Mouse (Mus musculus) neural tube, embryonic 13.5 days (tissue): ENCODE data around the gene Pak7. TPM values are rescaled to one million over a fixed set of nuclear protein-coding genes. Genes with fewer than 3 reads are reported as not detected.
"Not testable (repeated sequence)": the region's sequence is repeated elsewhere in the genome, so short reads cannot be mapped to it uniquely, and the experiment has no call there.

Source experiments
- ATAC-seq: fragments of 200-750 bp; cut with Nextera tagmentation; 2 replicates; pipeline ENCODE4 v1.8.0; 2017; ENCODE audit warnings: low read depth, mild to moderate bottlenecking, moderate TSS enrichment, moderate library complexity
- H3K27ac ChIP-seq: fragments of 300-500 bp; sonication (generic); replicated peaks from 2 replicates; pipeline ENCODE4 v1.5.1; 2015; ENCODE audit warnings: moderate library complexity, mild to moderate bottlenecking, inconsistent platforms
- H3K27me3 ChIP-seq: fragments of 300-500 bp; sonication (generic); 2 replicates; pipeline ENCODE4 v1.6.1; 2015; ENCODE audit warnings: mild to moderate bottlenecking, inconsistent platforms
- H3K36me3 ChIP-seq: fragments of 300-500 bp; sonication (generic); 2 replicates; pipeline ENCODE4 v1.6.1; 2015; ENCODE audit warnings: mild to moderate bottlenecking, inconsistent platforms
- H3K4me1 ChIP-seq: fragments of 300-500 bp; sonication (generic); replicated peaks from 2 replicates; pipeline ENCODE4 v1.6.1; 2015; ENCODE audit warnings: inconsistent platforms
- H3K4me2 ChIP-seq: fragments of 300-500 bp; sonication (generic); 2 replicates; pipeline ENCODE4 v1.6.1; 2015; ENCODE audit warnings: inconsistent platforms, mild to moderate bottlenecking, moderate library complexity
- H3K4me3 ChIP-seq: fragments of 300-500 bp; sonication (generic); 2 replicates; pipeline ENCODE4 v1.5.1; 2015; ENCODE audit warnings: mild to moderate bottlenecking, inconsistent platforms
- H3K9ac ChIP-seq: fragments of 300-500 bp; sonication (generic); 2 replicates; pipeline ENCODE4 v1.6.1; 2015; ENCODE audit warnings: moderate library complexity, mild to moderate bottlenecking, inconsistent platforms
- H3K9me3 ChIP-seq: fragments of 300-500 bp; sonication (generic); 2 replicates; pipeline ENCODE4 v1.6.1; 2016; ENCODE audit warnings: inconsistent platforms
- WGBS: fragments of 180-500 bp; shearing (Covaris S2); methylation state at CpG from one replicate; pipeline ENCODE4 v1.1.7; 2015; 5-methylcytosine and 5-hydroxymethylcytosine counted together
- polyA plus RNA-seq: library from polyadenylated mRNA; unstranded; fragments of >200 nt; fragmentation: Nextera tagmentation; extraction: Ambion mirVana; gene quantifications from 2 replicates; pipeline ENCODE4 v1.2.1, GENCODE M21; 2015

Pak7 gene
- 29.8 and 30.9 TPM in 2 replicates for polyA plus RNA-seq

DNA sequence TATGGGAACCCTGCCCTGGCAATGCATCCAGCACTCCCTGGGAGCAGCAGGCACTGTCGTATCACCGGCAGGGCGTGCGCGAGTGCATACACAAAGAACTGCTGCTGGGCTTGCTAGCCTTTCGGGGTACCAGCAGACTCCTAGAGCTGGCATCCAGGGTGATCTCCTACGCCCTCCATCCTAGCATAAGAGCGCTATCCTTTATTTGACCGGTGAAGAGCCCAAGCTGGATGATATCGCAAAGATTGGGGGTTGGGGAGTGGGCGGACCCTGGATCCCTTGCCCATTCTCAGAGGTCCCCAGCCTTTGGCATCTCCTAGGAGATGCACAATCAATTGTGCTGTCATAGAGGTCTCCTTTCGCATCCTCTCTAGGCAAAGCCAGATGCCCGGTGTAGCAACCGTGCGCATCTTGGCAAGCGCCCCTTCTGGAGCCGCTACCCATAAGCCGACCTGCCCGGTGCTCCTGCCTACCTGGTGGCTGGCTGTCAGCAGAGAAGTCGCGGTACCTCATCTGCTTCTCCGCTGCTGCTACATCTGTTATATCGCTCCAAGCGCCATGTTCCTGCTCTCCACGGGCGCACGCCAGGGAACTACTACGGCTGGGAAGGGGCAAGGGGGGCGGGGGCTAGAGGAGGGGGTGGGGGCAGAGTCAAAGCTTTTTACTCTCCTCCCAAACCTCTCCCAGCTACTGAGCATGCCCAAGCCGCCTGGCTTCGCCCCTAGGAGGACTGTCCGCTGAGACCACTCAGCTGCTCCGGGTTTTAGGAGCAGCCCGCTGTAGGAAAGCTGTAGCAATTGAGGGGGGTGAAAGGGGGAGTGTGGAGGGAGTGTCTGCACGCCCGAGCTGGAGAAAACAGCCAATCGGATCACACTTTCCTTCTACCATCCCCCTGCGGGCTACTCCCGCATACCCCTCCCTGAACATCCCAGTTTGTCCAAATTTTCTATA is at the start of gene Pak7:
Pak7 (minus strand) TSS at position 787 of the 951 bp plus-strand sequence.
- peak; percentile 98 for ATAC-seq
- 0% methylated on average over 39 of the region's 39 CpGs for WGBS
- no peaks in the 10 kb centered on the region for H3K9me3 ChIP-seq
- peak within 1 kb of the TSS; percentile 75 for H3K4me3 ChIP-seq
- peak within 1 kb of the TSS; percentile 61 for H3K4me2 ChIP-seq
- H3K4me1 ChIP-seq: peaks cover 27% of the 10 kb centered on the region
- H3K27me3 ChIP-seq: no peaks in the 10 kb centered on the region
- H3K9ac ChIP-seq: peak within 1 kb of the TSS; percentile 91
- H3K36me3 ChIP-seq: no peaks in the 10 kb centered on the region
- H3K27ac ChIP-seq: peak within 1 kb of the TSS; percentile 97

DNA sequence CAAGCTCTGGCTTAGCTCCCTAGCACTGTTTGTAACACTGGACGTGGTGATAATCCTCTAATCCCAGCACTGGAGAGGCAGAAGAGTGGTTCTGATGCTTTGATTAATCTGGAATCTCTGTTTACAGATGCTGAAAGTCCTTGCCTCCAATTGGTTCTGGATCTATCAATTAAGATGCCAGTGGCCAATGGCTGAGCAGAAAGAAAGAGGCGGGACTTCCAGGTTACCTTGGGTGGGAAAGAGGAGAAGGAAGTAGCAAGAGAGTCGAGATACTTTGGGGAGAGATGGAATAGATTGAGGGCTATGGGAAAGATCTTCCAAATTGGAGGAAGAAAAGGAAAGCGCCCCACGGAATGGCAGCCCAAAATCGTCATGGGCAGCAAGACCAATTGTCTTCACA is 37.8 kb upstream of the Pak7 start:
- WGBS: 83% methylated on average over 6 of the region's 6 CpGs
- no peak for ATAC-seq

DNA sequence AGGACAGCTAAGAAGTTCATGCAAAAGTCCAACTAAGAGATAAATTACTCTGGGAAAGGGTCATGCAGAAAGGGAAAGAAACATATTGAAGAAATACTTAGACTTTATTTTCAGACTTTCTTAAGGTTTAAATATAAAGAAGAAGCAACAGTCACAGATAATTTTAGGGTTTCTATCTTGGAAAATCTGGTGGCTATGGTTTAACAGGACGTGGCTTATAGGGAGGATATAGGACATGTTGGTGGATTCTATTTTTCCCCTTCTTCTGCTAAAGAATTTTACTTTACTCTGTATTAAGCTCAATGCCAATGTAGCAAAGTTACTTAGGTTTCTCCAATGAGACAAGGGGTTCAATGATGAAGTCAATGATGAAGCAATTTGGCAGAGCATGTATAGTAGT is 31.8 kb upstream of the Pak7 start:
- H3K4me3 ChIP-seq: no peak overlapping the region
- no peak overlapping the region for H3K4me2 ChIP-seq
- no peak overlapping the region for H3K27ac ChIP-seq
- H3K9me3 ChIP-seq: no peaks in the 10 kb centered on the region
- no peak for ATAC-seq
- no peak overlapping the region for H3K9ac ChIP-seq
- WGBS: 93% methylated on average over 1 of the region's 1 CpGs
- no peaks in the 10 kb centered on the region for H3K4me1 ChIP-seq
- no peaks in the 10 kb centered on the region for H3K27me3 ChIP-seq
- no peaks in the 10 kb centered on the region for H3K36me3 ChIP-seq

More for the DNA sequence above, 37.8 kb upstream of the Pak7 start:
- no peaks in the 10 kb centered on the region for H3K9me3 ChIP-seq
- no peaks in the 10 kb centered on the region for H3K36me3 ChIP-seq
- no peak overlapping the region for H3K4me2 ChIP-seq
- no peaks in the 10 kb centered on the region for H3K4me1 ChIP-seq
- no peak overlapping the region for H3K4me3 ChIP-seq
- no peaks in the 10 kb centered on the region for H3K27me3 ChIP-seq
- no peak overlapping the region for H3K27ac ChIP-seq
- H3K9ac ChIP-seq: no peak overlapping the region

DNA sequence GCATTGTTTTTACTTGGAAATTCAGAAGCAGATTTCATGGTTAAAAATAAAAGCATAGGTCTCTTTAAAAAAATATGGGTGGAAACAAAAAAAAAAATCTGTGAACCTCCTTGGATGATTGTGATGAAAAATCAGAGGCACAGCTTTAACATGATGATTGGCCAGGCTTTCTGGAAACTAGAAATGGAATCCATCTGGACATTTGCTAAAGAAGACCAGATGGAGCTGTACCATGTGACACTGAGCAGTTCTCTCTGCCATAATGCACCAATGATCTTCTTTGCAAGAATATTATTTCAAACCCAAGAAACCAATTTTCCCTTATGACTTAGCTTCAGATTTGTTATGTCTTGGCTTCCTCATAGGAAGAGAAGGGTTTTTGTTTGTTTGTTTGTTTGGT is 28.6 kb upstream of the Pak7 start:
- no peak overlapping the region for H3K27ac ChIP-seq
- no peaks in the 10 kb centered on the region for H3K27me3 ChIP-seq
- no peak overlapping the region for H3K4me3 ChIP-seq
- H3K4me1 ChIP-seq: no peaks in the 10 kb centered on the region
- H3K36me3 ChIP-seq: no peaks in the 10 kb centered on the region
- no peaks in the 10 kb centered on the region for H3K9me3 ChIP-seq
- H3K4me2 ChIP-seq: no peak overlapping the region
- ATAC-seq: no peak
- no peak overlapping the region for H3K9ac ChIP-seq

DNA sequence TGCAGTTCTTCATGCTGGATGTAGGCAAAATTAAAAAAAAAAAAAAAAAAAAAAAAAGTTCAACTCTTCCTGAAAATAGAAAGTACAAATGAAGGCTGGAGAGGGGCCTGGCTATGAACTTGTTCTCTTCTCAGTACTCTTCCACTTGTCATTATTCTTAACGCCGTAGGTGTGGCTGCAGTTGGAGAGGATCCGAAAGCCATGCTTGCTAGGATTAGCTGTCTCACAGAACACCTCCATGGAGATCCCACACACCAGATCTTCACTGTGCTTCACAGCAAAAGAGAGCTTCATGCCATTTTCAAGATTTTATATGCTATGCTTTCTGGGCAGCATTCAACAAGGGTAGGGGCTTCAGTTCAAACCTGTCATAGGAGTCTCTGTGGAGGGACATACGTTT is 14.8 kb upstream of the Pak7 start:
- H3K27me3 ChIP-seq: no peaks in the 10 kb centered on the region
- H3K4me2 ChIP-seq: no peak overlapping the region
- H3K9me3 ChIP-seq: no peaks in the 10 kb centered on the region
- no peak for ATAC-seq
- no peak overlapping the region for H3K4me3 ChIP-seq
- 93% methylated on average over 4 of the region's 4 CpGs for WGBS
- no peaks in the 10 kb centered on the region for H3K4me1 ChIP-seq
- H3K27ac ChIP-seq: no peak overlapping the region
- no peaks in the 10 kb centered on the region for H3K36me3 ChIP-seq
- no peak overlapping the region for H3K9ac ChIP-seq

DNA sequence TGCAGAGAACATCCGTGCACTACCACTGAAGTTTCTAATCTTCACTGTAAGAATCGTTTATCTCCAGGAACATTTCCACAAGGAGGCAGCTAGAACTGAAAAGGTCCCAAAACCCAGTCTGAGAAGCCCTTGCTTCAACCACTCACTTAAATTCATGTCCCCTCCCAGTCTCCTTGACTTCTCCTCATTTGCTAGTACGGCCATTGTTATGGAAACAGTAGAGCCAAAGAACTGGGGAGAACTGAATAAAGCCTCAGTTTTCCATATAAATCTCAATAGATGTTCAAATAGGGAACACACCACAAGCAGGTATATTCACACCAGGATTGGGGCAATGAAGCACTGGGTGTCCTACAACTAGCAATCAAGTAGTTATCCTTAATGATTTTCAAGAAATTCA is 12.4 kb downstream of the Pak7 start:
- no peaks in the 10 kb centered on the region for H3K4me1 ChIP-seq
- H3K4me2 ChIP-seq: no peak overlapping the region
- no peaks in the 10 kb centered on the region for H3K36me3 ChIP-seq
- no peak for ATAC-seq
- no peak overlapping the region for H3K9ac ChIP-seq
- no peak overlapping the region for H3K4me3 ChIP-seq
- no peaks in the 10 kb centered on the region for H3K27me3 ChIP-seq
- H3K27ac ChIP-seq: no peak overlapping the region
- 51% methylated on average over 3 of the region's 3 CpGs for WGBS
- H3K9me3 ChIP-seq: no peaks in the 10 kb centered on the region

DNA sequence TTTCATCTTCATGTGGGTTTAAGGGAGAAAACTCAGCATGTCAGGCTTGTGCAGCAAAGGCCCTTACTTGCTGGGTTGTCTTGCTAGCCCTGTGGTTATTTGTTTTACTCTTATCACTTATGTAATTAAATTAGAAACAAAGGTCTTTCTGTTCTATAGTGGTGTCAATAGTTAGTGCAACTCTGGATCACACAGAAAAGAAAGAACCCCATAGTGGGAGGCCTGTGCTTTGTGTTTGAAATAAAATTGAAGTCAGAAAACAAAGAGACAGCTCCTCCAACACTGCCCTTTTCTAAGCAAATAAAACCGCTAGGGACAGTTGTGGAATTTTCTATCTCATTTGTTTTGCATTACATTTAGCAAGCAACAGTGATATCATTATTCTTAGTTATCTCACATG is 15.4 kb downstream of the Pak7 start:
- no peaks in the 10 kb centered on the region for H3K36me3 ChIP-seq
- H3K4me2 ChIP-seq: no peak overlapping the region
- H3K9ac ChIP-seq: no peak overlapping the region
- H3K9me3 ChIP-seq: no peaks in the 10 kb centered on the region
- 61% methylated on average over 1 of the region's 1 CpGs for WGBS
- H3K4me3 ChIP-seq: no peak overlapping the region
- no peak for ATAC-seq
- no peak overlapping the region for H3K27ac ChIP-seq
- H3K27me3 ChIP-seq: no peaks in the 10 kb centered on the region
- H3K4me1 ChIP-seq: no peaks in the 10 kb centered on the region

DNA sequence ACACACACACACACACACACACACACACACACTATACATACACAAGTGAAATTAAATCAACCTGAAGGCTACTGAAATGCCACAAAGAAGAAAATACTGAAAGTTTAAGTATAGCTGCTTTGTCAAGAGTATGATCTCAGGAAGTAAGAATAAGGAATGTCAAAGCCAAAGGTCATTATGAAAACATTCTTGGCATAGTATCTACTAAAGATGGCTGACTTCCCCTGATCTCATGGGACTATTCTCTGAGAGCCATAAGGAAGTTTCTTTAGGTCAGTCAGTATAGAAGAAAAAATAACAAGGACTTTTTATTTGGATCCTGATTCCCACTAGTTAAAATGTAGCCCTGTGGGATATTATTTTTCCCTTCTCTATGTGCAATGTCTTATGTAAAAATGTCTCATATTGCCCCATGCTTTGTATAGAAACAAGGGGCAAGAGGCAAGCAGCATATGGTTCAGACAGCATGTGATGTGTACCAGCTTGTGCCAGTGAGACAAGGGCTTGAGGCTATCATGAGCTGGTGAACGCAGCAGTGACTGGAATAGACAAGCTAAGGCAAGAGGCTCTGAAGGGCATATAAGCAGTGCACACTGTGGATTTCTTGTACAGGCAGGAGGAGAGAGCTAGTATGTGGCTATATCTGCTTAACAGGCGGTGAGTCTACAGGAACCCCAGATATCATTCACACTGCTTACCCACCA is 36.2 kb downstream of the Pak7 start:
- 0 out of 2 replicates have a peak, but pooled peaks have one; percentile 43 for ATAC-seq
- 82% methylated on average over 2 of the region's 2 CpGs for WGBS
- no peak overlapping the region for H3K27ac ChIP-seq

DNA sequence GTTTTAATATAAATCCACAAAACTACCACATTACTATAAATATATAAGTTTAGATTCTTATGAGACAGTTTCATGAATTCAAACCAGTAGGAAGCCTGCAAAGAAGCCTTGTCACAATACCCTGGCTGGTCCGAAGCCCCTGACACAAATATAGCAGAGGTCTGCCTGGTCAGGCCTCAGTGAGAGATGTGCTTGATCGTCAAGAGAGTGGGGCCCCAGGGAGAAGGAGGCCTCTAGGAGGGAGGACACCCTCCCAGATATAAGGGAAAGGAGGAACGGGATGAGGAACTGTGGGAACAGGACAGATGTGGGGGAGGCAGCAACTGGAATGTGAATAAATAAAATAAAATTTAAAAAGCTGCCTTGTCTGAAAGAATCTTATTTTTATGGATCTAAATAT is 37.3 kb downstream of the Pak7 start:
- WGBS: 65% methylated on average over 3 of the region's 3 CpGs
- H3K27ac ChIP-seq: no peak overlapping the region
- H3K4me2 ChIP-seq: no peak overlapping the region
- no peaks in the 10 kb centered on the region for H3K36me3 ChIP-seq
- H3K9me3 ChIP-seq: no peaks in the 10 kb centered on the region
- H3K4me3 ChIP-seq: no peak overlapping the region
- no peaks in the 10 kb centered on the region for H3K4me1 ChIP-seq
- H3K9ac ChIP-seq: no peak overlapping the region
- H3K27me3 ChIP-seq: no peaks in the 10 kb centered on the region
- ATAC-seq: no peak

More for the DNA sequence above, 36.2 kb downstream of the Pak7 start:
- H3K4me1 ChIP-seq: no peaks in the 10 kb centered on the region
- no peak overlapping the region for H3K9ac ChIP-seq
- no peak overlapping the region for H3K4me3 ChIP-seq
- no peaks in the 10 kb centered on the region for H3K9me3 ChIP-seq
- H3K4me2 ChIP-seq: no peak overlapping the region
- H3K27me3 ChIP-seq: no peaks in the 10 kb centered on the region
- H3K36me3 ChIP-seq: no peaks in the 10 kb centered on the region

DNA sequence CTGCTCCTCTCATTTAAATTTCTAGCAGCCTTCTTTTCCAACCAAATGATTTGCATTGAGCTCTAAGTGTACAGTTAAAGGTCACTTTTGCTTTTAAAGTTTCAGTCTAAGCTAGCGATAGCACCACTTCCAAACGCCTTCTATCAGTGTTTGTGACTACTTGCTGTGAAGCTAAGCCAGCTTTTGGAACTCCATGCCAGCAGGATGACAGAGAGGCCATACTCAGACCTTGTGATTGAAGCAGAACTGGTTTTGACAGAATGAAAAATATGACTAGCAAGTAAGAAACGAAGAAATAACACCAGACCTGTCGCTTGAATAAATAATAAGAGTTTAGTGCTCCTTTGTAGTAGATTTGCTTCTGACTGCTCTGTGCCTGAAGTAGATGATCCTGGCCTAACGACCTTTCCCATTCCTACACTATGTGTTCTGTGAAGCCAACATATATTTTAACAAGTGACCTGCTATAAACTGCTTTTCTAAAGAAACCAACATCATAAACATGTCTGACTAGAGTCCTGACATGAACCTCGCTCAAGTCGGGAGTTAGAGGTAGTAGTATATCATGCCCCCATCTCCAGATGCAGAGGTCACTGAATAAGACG is 38.0 kb downstream of the Pak7 start:
- no peak overlapping the region for H3K27ac ChIP-seq
- 71% methylated on average over 8 of the region's 8 CpGs for WGBS
- no peaks in the 10 kb centered on the region for H3K27me3 ChIP-seq

DNA sequence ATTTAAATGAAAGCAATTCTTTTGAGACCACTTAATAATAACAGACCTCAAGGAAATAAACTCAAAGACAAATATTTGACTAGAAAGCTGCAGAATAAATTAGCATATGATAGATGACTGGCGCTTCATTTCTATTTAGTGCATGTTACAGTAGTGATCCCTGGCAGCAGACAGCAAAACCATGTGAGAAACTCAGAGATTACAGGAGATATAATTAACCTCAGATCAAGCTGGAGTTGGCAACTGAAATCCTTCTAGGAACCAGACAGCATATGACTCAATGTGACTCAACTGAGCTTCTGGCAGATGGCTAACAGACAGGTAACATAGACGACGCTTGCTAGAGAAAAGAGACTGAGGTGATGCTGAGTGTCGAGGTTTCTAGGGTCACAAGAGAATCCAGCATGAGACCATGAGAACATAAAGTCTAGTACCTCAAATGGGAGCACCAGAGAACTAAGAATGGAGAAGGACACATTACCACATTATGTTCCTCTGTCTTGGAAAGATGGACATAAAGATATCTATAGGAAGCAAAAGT is 43.5 kb downstream of the Pak7 start:
- H3K4me3 ChIP-seq, H3K9me3 ChIP-seq, H3K4me1 ChIP-seq, H3K36me3 ChIP-seq, H3K27ac ChIP-seq, H3K27me3 ChIP-seq, ATAC-seq, H3K4me2 ChIP-seq, H3K9ac ChIP-seq: not testable (repeated sequence)
- 91% methylated on average over 4 of the region's 4 CpGs for WGBS

More for the DNA sequence above, 38.0 kb downstream of the Pak7 start:
- no peaks in the 10 kb centered on the region for H3K9me3 ChIP-seq
- H3K4me1 ChIP-seq: no peaks in the 10 kb centered on the region
- H3K36me3 ChIP-seq: no peaks in the 10 kb centered on the region
- no peak overlapping the region for H3K4me2 ChIP-seq
- ATAC-seq: no peak
- no peak overlapping the region for H3K9ac ChIP-seq
- no peak overlapping the region for H3K4me3 ChIP-seq

DNA sequence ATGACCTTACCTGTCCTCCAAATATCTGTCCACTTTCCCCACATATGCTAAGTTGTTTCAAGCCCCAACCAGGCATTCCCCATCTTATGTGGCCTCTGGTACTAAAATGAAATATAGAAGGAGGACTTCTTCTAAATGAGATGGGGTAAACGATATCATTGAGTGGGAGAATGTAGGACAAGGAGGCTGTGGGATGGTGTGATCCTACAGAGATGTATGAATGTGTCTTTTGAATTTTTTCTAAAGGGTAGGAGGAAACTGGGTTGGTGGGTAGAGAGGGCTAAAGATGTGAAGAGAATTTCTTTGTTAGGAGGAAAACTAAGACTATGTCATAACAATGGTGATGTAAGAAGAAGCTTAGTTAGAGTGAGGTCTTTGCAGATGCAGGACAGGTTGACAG is 57.8 kb downstream of the Pak7 start:
- ATAC-seq: no peak
- 85% methylated on average over 1 of the region's 1 CpGs for WGBS
- Histone ChIP-seq H3K9ac (no peak overlapping the region), H3K9me3 (no peaks in the 10 kb centered on the region), H3K4me1 (no peaks in the 10 kb centered on the region), H3K4me2 (no peak overlapping the region), H3K4me3 (no peak overlapping the region), H3K27ac (no peak overlapping the region), H3K27me3 (no peaks in the 10 kb centered on the region), H3K36me3 (no peaks in the 10 kb centered on the region)
